Mouse (Mus musculus): ENCODE measurements around the gene Tmem9b. TPM values are rescaled to one million over a fixed set of nuclear protein-coding genes. Genes with fewer than 3 reads are reported as not detected.
A peak's percentile ranks its signal among the peaks of the same experiment; 100 is the strongest.

Gene Tmem9b
- polyA plus RNA-seq, 1 experiment from 2014 or later: 132 TPM

- Histone ChIP-seq H3K9ac (replicated peaks; ENCODE audit: low read length) (peak within 1 kb of the TSS; percentile 57), H3K27me3 (ENCODE audit: control insufficient read depth, insufficient read depth, low read length) (peaks cover 27% of the 10 kb centered on the region; the same call in 1 of the 2 replicates), H3K36me3 (ENCODE audit: control insufficient read depth, insufficient read depth, low read length) (no peaks in the 10 kb centered on the region), H3K9me3 (ENCODE audit: control insufficient read depth, low read length) (no peaks in the 10 kb centered on the region), H3K4me3 (replicated peaks; ENCODE audit: low read depth, low read length) (peak within 1 kb of the TSS; percentile 56), H3K27ac (replicated peaks; ENCODE audit: low read depth, low read length) (no peak within 1 kb of the TSS), H3K4me1 (ENCODE audit: control insufficient read depth, insufficient read depth, low read length) (0 out of 2 replicates have a peak, but pooled peaks cover 3% of the 10 kb centered on the region), H3K4me2 (ENCODE audit: low read length) (peak within 1 kb of the TSS; percentile 94)
- under 1% methylated on average over 52 of the region's 52 CpGs for WGBS
- ATAC-seq (ENCODE audit: low FRiP score, low TSS enrichment): peak; percentile 90
- DNase-seq: peak; percentile 92
Observed at GRCm38 (mm10) chr7:109781470-109782203, 29.0 kb upstream of the Tmem9b start, which contains the start of gene Nrip3. Gene Nrip3 (minus strand): TSS chr7:109782025.

GRCm38 (mm10) chr7:109781087-109781469 is 28.4 kb upstream of the Tmem9b start:
- Histone ChIP-seq H3K27ac (replicated peaks; ENCODE audit: low read depth, low read length) (no peak overlapping the region), H3K9ac (replicated peaks; ENCODE audit: low read length) (peak overlapping the region; percentile 57), H3K9me3 (ENCODE audit: control insufficient read depth, low read length) (no peaks in the 10 kb centered on the region), H3K4me2 (ENCODE audit: low read length) (peak overlapping the region; percentile 94), H3K36me3 (ENCODE audit: control insufficient read depth, insufficient read depth, low read length) (no peaks in the 10 kb centered on the region), H3K4me1 (ENCODE audit: control insufficient read depth, insufficient read depth, low read length) (0 out of 2 replicates have a peak, but pooled peaks cover 3% of the 10 kb centered on the region), H3K4me3 (replicated peaks; ENCODE audit: low read depth, low read length) (peak overlapping the region; percentile 56), H3K27me3 (ENCODE audit: control insufficient read depth, insufficient read depth, low read length) (peaks cover 27% of the 10 kb centered on the region; the same call in 1 of the 2 replicates)
- ATAC-seq (ENCODE audit: low FRiP score, low TSS enrichment): peak; percentile 51
- WGBS: 2% methylated on average over 24 of the region's 24 CpGs
- DNase-seq: no peak

GRCm38 (mm10) chr7:109772251-109772650 is 19.6 kb upstream of the Tmem9b start:
- H3K9me3 ChIP-seq (ENCODE audit: control insufficient read depth, low read length): no peaks in the 10 kb centered on the region
- no peak for DNase-seq
- ATAC-seq (ENCODE audit: low FRiP score, low TSS enrichment): no peak
- no peaks in the 10 kb centered on the region for H3K36me3 ChIP-seq (ENCODE audit: control insufficient read depth, insufficient read depth, low read length)
- H3K27me3 ChIP-seq (ENCODE audit: control insufficient read depth, insufficient read depth, low read length): no peaks in the 10 kb centered on the region
- no peak overlapping the region for H3K4me3 ChIP-seq (replicated peaks; ENCODE audit: low read depth, low read length)
- no peak overlapping the region for H3K9ac ChIP-seq (replicated peaks; ENCODE audit: low read length)
- no peaks in the 10 kb centered on the region for H3K4me1 ChIP-seq (ENCODE audit: control insufficient read depth, insufficient read depth, low read length)
- no peak overlapping the region for H3K4me2 ChIP-seq (ENCODE audit: low read length)
- H3K27ac ChIP-seq (replicated peaks; ENCODE audit: low read depth, low read length): no peak overlapping the region

GRCm38 (mm10) chr7:109768699-109769383 is 16.2 kb upstream of the Tmem9b start:
- DNase-seq: no peak
- Histone ChIP-seq H3K27ac (replicated peaks; ENCODE audit: low read depth, low read length) (no peak overlapping the region), H3K36me3 (ENCODE audit: control insufficient read depth, insufficient read depth, low read length) (no peaks in the 10 kb centered on the region), H3K4me1 (ENCODE audit: control insufficient read depth, insufficient read depth, low read length) (no peaks in the 10 kb centered on the region), H3K9me3 (ENCODE audit: control insufficient read depth, low read length) (no peaks in the 10 kb centered on the region), H3K9ac (replicated peaks; ENCODE audit: low read length) (no peak overlapping the region), H3K4me2 (ENCODE audit: low read length) (no peak overlapping the region), H3K4me3 (replicated peaks; ENCODE audit: low read depth, low read length) (no peak overlapping the region), H3K27me3 (ENCODE audit: control insufficient read depth, insufficient read depth, low read length) (no peaks in the 10 kb centered on the region)
- ATAC-seq (ENCODE audit: low FRiP score, low TSS enrichment): no peak
- WGBS: 76% methylated on average over 2 of the region's 2 CpGs

GRCm38 (mm10) chr7:109767575-109768350 is 15.1 kb upstream of the Tmem9b start:
- Histone ChIP-seq H3K9me3 (ENCODE audit: control insufficient read depth, low read length) (no peaks in the 10 kb centered on the region), H3K9ac (replicated peaks; ENCODE audit: low read length) (no peak overlapping the region), H3K27ac (replicated peaks; ENCODE audit: low read depth, low read length) (no peak overlapping the region), H3K4me2 (ENCODE audit: low read length) (no peak overlapping the region), H3K4me1 (ENCODE audit: control insufficient read depth, insufficient read depth, low read length) (no peaks in the 10 kb centered on the region), H3K36me3 (ENCODE audit: control insufficient read depth, insufficient read depth, low read length) (no peaks in the 10 kb centered on the region), H3K27me3 (ENCODE audit: control insufficient read depth, insufficient read depth, low read length) (no peaks in the 10 kb centered on the region), H3K4me3 (replicated peaks; ENCODE audit: low read depth, low read length) (no peak overlapping the region)
- 83% methylated on average over 7 of the region's 7 CpGs for WGBS
- no peak for DNase-seq
- ATAC-seq (ENCODE audit: low FRiP score, low TSS enrichment): no peak

GRCm38 (mm10) chr7:109764009-109764408 is 11.3 kb upstream of the Tmem9b start:
- ATAC-seq (ENCODE audit: low FRiP score, low TSS enrichment): no peak

GRCm38 (mm10) chr7:109756291-109756690 is 3.6 kb upstream of the Tmem9b start:
- no peak overlapping the region for H3K4me3 ChIP-seq (replicated peaks; ENCODE audit: low read depth, low read length)
- H3K36me3 ChIP-seq (ENCODE audit: control insufficient read depth, insufficient read depth, low read length): no peaks in the 10 kb centered on the region
- 96% methylated on average over 3 of the region's 3 CpGs for WGBS

More at GRCm38 (mm10) chr7:109764009-109764408, 11.3 kb upstream of the Tmem9b start:
- 78% methylated on average over 2 of the region's 2 CpGs for WGBS
- Histone ChIP-seq H3K9me3 (ENCODE audit: control insufficient read depth, low read length) (no peaks in the 10 kb centered on the region), H3K27me3 (ENCODE audit: control insufficient read depth, insufficient read depth, low read length) (no peaks in the 10 kb centered on the region), H3K27ac (replicated peaks; ENCODE audit: low read depth, low read length) (no peak overlapping the region), H3K36me3 (ENCODE audit: control insufficient read depth, insufficient read depth, low read length) (no peaks in the 10 kb centered on the region), H3K4me1 (ENCODE audit: control insufficient read depth, insufficient read depth, low read length) (no peaks in the 10 kb centered on the region), H3K9ac (replicated peaks; ENCODE audit: low read length) (no peak overlapping the region), H3K4me3 (replicated peaks; ENCODE audit: low read depth, low read length) (no peak overlapping the region), H3K4me2 (ENCODE audit: low read length) (no peak overlapping the region)
- DNase-seq: no peak

GRCm38 (mm10) chr7:109754034-109754433 is 1.4 kb upstream of the Tmem9b start:
- 94% methylated on average over 8 of the region's 8 CpGs for WGBS
- no peaks in the 10 kb centered on the region for H3K9me3 ChIP-seq (ENCODE audit: control insufficient read depth, low read length)
- H3K27me3 ChIP-seq (ENCODE audit: control insufficient read depth, insufficient read depth, low read length): no peaks in the 10 kb centered on the region
- H3K4me2 ChIP-seq (ENCODE audit: low read length): no peak overlapping the region
- ATAC-seq (ENCODE audit: low FRiP score, low TSS enrichment) (no peak), DNase-seq (no peak)
- H3K27ac ChIP-seq (replicated peaks; ENCODE audit: low read depth, low read length): no peak overlapping the region
- H3K36me3 ChIP-seq (ENCODE audit: control insufficient read depth, insufficient read depth, low read length): peaks cover 6% of the 10 kb centered on the region; the same call in 1 of the 2 replicates
- peaks cover 18% of the 10 kb centered on the region; the same call in 1 of the 2 replicates for H3K4me1 ChIP-seq (ENCODE audit: control insufficient read depth, insufficient read depth, low read length)
- H3K9ac ChIP-seq (replicated peaks; ENCODE audit: low read length): no peak overlapping the region
- no peak overlapping the region for H3K4me3 ChIP-seq (replicated peaks; ENCODE audit: low read depth, low read length)

More at GRCm38 (mm10) chr7:109756291-109756690, 3.6 kb upstream of the Tmem9b start:
- Histone ChIP-seq H3K4me1 (ENCODE audit: control insufficient read depth, insufficient read depth, low read length) (peaks cover 16% of the 10 kb centered on the region; the same call in 1 of the 2 replicates), H3K27me3 (ENCODE audit: control insufficient read depth, insufficient read depth, low read length) (no peaks in the 10 kb centered on the region), H3K9me3 (ENCODE audit: control insufficient read depth, low read length) (no peaks in the 10 kb centered on the region), H3K27ac (replicated peaks; ENCODE audit: low read depth, low read length) (no peak overlapping the region), H3K4me2 (ENCODE audit: low read length) (no peak overlapping the region), H3K9ac (replicated peaks; ENCODE audit: low read length) (no peak overlapping the region)
- ATAC-seq (ENCODE audit: low FRiP score, low TSS enrichment) (no peak), DNase-seq (no peak)
